ENCODE assay signal across 20 mouse cellular contexts in genomic region chr2:64366528-64366927, GRCm38 (mm10).
DNase-seq lines count a peak whose midpoint lies in the region; ATAC-seq and TF ChIP-seq lines count a peak whose summit lies in the region.
"Had no signal": no experiment of that assay in that cellular context is flagged by ENCODE, and none has a peak within 500 bp of the region (broad histone marks: within the 10 kb centered on the region; RNA-seq: fewer than 3 reads in every experiment).

No protein-coding gene starts in this region.

- H3K36me3 ChIP-seq in hindbrain, embryonic 13.5 days: no peaks in the 10 kb centered on the region
- no peaks in the 10 kb centered on the region for H3K36me3 ChIP-seq in hindbrain, embryonic 10.5 days
- no peaks in the 10 kb centered on the region for H3K36me3 ChIP-seq in midbrain, embryonic 13.5 days
- H3K36me3 ChIP-seq in midbrain, postnatal 0 days (ENCODE audit: insufficient read depth, low read length): no peaks in the 10 kb centered on the region
- no peaks in the 10 kb centered on the region for H3K36me3 ChIP-seq in midbrain, embryonic 15.5 days (replicated peaks)
- H3K36me3 ChIP-seq in neural tube, embryonic 15.5 days: no peaks in the 10 kb centered on the region
- H3K36me3 ChIP-seq: embryonic facial prominence, embryonic 13.5 days; forebrain, embryonic 12.5 days; heart, embryonic 15.5 days had no signal

- H3K27me3 ChIP-seq in hindbrain, embryonic 13.5 days: no peaks in the 10 kb centered on the region
- H3K27me3 ChIP-seq in hindbrain, embryonic 10.5 days (ENCODE audit: insufficient read depth, poor library complexity, severe bottlenecking): no peaks in the 10 kb centered on the region
- H3K27me3 ChIP-seq in midbrain, embryonic 13.5 days: no peaks in the 10 kb centered on the region
- H3K27me3 ChIP-seq in midbrain, postnatal 0 days (ENCODE audit: insufficient read depth, low read length): no peaks in the 10 kb centered on the region
- no peaks in the 10 kb centered on the region for H3K27me3 ChIP-seq in midbrain, embryonic 15.5 days (replicated peaks)
- no peaks in the 10 kb centered on the region for H3K27me3 ChIP-seq in neural tube, embryonic 15.5 days (replicated peaks)
- H3K27me3 ChIP-seq: embryonic facial prominence, embryonic 13.5 days; forebrain, embryonic 12.5 days; heart, embryonic 15.5 days had no signal

- no peak overlapping the region for H3K27ac ChIP-seq in hindbrain, embryonic 13.5 days
- no peak overlapping the region for H3K27ac ChIP-seq in hindbrain, embryonic 10.5 days
- no peak overlapping the region for H3K27ac ChIP-seq in midbrain, embryonic 13.5 days
- H3K27ac ChIP-seq in midbrain, postnatal 0 days (ENCODE audit: low read depth, low read length): no peak overlapping the region
- no peak overlapping the region for H3K27ac ChIP-seq in midbrain, embryonic 15.5 days
- no peak overlapping the region for H3K27ac ChIP-seq in neural tube, embryonic 15.5 days (replicated peaks)
- H3K27ac ChIP-seq: embryonic facial prominence, embryonic 13.5 days; forebrain, embryonic 12.5 days; heart, adult 2 months; heart, embryonic 15.5 days had no signal

- TF ChIP-seq CTCF in midbrain, postnatal 0 days (IDR thresholded peaks at IDR 0.05): no peak

- ATAC-seq in hindbrain, embryonic 13.5 days (ENCODE audit: low FRiP score): peak; percentile 63; the same call in 1 of the 2 replicates
- peak; percentile 53; the same call in 1 of the 2 replicates for ATAC-seq in midbrain, embryonic 13.5 days
- no peak for ATAC-seq in midbrain, postnatal 0 days (ENCODE audit: low FRiP score)
- ATAC-seq in midbrain, embryonic 15.5 days (replicated peaks): 0 out of 2 replicates have a peak, but pooled peaks have one; percentile 24
- peak; percentile 76 for ATAC-seq in neural tube, embryonic 15.5 days (ENCODE audit: low FRiP score)
- ATAC-seq: forebrain, embryonic 16.5 days had no signal

- no peak overlapping the region for H3K4me3 ChIP-seq in hindbrain, embryonic 13.5 days
- no peak overlapping the region for H3K4me3 ChIP-seq in hindbrain, embryonic 10.5 days
- no peak overlapping the region for H3K4me3 ChIP-seq in midbrain, embryonic 13.5 days (replicated peaks)
- no peak overlapping the region for H3K4me3 ChIP-seq in midbrain, postnatal 0 days (ENCODE audit: low read depth, low read length)
- no peak overlapping the region for H3K4me3 ChIP-seq in midbrain, embryonic 15.5 days
- no peak overlapping the region for H3K4me3 ChIP-seq in neural tube, embryonic 15.5 days (replicated peaks)
- H3K4me3 ChIP-seq: embryonic facial prominence, embryonic 13.5 days; forebrain, embryonic 12.5 days; heart, adult 2 months; heart, embryonic 15.5 days had no signal

- no peak overlapping the region for H3K4me2 ChIP-seq in hindbrain, embryonic 13.5 days
- H3K4me2 ChIP-seq in midbrain, embryonic 13.5 days (replicated peaks): no peak overlapping the region
- no peak overlapping the region for H3K4me2 ChIP-seq in midbrain, postnatal 0 days (ENCODE audit: low read depth, low read length, poor library complexity, severe bottlenecking)
- no peak overlapping the region for H3K4me2 ChIP-seq in midbrain, embryonic 15.5 days
- H3K4me2 ChIP-seq in neural tube, embryonic 15.5 days: no peak overlapping the region
- H3K4me2 ChIP-seq: embryonic facial prominence, embryonic 13.5 days; forebrain, embryonic 12.5 days; heart, embryonic 11.5 days; heart, embryonic 15.5 days had no signal

- H3K4me1 ChIP-seq in hindbrain, embryonic 13.5 days (replicated peaks): peaks cover 15% of the 10 kb centered on the region
- H3K4me1 ChIP-seq in hindbrain, embryonic 10.5 days (replicated peaks): peaks cover 8% of the 10 kb centered on the region; the same call in 1 of the 2 replicates
- H3K4me1 ChIP-seq in midbrain, embryonic 13.5 days (replicated peaks): peaks cover 21% of the 10 kb centered on the region
- no peaks in the 10 kb centered on the region for H3K4me1 ChIP-seq in midbrain, postnatal 0 days (ENCODE audit: insufficient read depth, low read length)
- H3K4me1 ChIP-seq in midbrain, embryonic 15.5 days: no peaks in the 10 kb centered on the region
- peaks cover 15% of the 10 kb centered on the region for H3K4me1 ChIP-seq in neural tube, embryonic 15.5 days
- H3K4me1 ChIP-seq: embryonic facial prominence, embryonic 13.5 days; heart, embryonic 15.5 days had no signal

- 64% methylated on average over 5 of the region's 5 CpGs for WGBS in hindbrain, embryonic 13.5 days
- WGBS in hindbrain, embryonic 10.5 days: 87% methylated on average over 5 of the region's 5 CpGs
- 44% methylated on average over 5 of the region's 5 CpGs for WGBS in midbrain, embryonic 13.5 days
- whole genome bisulfite sequencing in midbrain, postnatal 0 days: 47% methylated on average over 5 of the region's 5 CpGs
- WGBS in midbrain, embryonic 15.5 days: 40% methylated on average over 5 of the region's 5 CpGs
- 30% methylated on average over 5 of the region's 5 CpGs for WGBS in neural tube, embryonic 15.5 days

- DNase-seq in hindbrain, embryonic 10.5 days (ENCODE audit: low spot score): no peak
- DNase-seq in midbrain, postnatal 0 days (ENCODE audit: low spot score): no peak
- no peak for DNase-seq in left cerebral cortex, adult 9 months (ENCODE audit: low spot score in 2 of 2)
- DNase-seq in heart, adult 11 months: no peak
- DNase-seq: adrenal gland, postnatal 14 days; cerebellum, adult 18-20 months; cerebellum, adult 9-11 months; cerebellum, postnatal 36 days; gastrocnemius, postnatal 10 days; heart, adult 2 months; heart, postnatal 14 days had no signal

- no peak overlapping the region for H3K9ac ChIP-seq in hindbrain, embryonic 13.5 days
- H3K9ac ChIP-seq in midbrain, embryonic 13.5 days (replicated peaks): no peak overlapping the region
- no peak overlapping the region for H3K9ac ChIP-seq in midbrain, postnatal 0 days (replicated peaks; ENCODE audit: low read length, poor library complexity, severe bottlenecking)
- H3K9ac ChIP-seq in midbrain, embryonic 15.5 days: no peak overlapping the region
- no peak overlapping the region for H3K9ac ChIP-seq in neural tube, embryonic 15.5 days (replicated peaks)
- H3K9ac ChIP-seq: embryonic facial prominence, embryonic 13.5 days; forebrain, embryonic 12.5 days; heart, embryonic 15.5 days had no signal

- H3K9me3 ChIP-seq in hindbrain, embryonic 13.5 days: no peaks in the 10 kb centered on the region
- no peaks in the 10 kb centered on the region for H3K9me3 ChIP-seq in hindbrain, embryonic 10.5 days
- H3K9me3 ChIP-seq in midbrain, embryonic 13.5 days: no peaks in the 10 kb centered on the region
- no peaks in the 10 kb centered on the region for H3K9me3 ChIP-seq in midbrain, postnatal 0 days (ENCODE audit: low read length)
- H3K9me3 ChIP-seq in midbrain, embryonic 15.5 days: no peaks in the 10 kb centered on the region
- H3K9me3 ChIP-seq in neural tube, embryonic 15.5 days (replicated peaks): no peaks in the 10 kb centered on the region
- H3K9me3 ChIP-seq: embryonic facial prominence, embryonic 13.5 days; forebrain, embryonic 12.5 days; heart, embryonic 15.5 days had no signal
